Mouse (Mus musculus) spleen, adult 2 months (tissue): Measurements from ENCODE around the gene Gm20388.

Experiments used
- CTCF ChIP-seq: fragments of 200-500 bp; IDR thresholded peaks from 2 replicates; pipeline ENCODE4 v1.5.1; 2011; ENCODE audit warnings: mild to moderate bottlenecking, inconsistent platforms; ENCODE audit not compliant: insufficient read depth, insufficient read length, insufficient replicate concordance; ENCODE audit errors: extremely low read depth
- POLR2A ChIP-seq: fragments of 200-500 bp; IDR thresholded peaks from 2 replicates; pipeline ENCODE4 v1.6.1; 2011; ENCODE audit warnings: low read depth, low read length, inconsistent platforms

DNA sequence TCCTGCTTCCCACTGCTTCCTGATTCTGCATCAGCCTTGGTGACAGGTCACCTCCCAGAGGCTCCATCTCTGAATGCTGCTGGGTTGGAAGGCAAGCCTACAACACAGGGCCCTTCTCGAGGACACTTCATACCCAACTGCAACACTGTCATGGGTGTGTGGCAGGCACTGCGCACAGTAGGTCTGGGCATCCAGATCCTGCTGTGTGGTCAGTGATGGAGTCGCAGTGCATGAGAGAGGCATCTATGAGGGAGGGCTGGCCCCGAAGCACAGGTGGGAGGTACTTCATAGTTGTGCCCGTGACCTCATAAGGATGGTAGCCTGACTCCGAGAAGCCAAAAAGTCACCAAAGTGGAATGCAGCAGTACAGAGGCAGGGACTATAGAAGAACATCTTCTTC is 2814.5 kb downstream of the Gm20388 start:
- TF ChIP-seq POLR2A (no peak), CTCF (no peak)
